8 mouse cellular contexts compared by ENCODE assay signal in genomic region chr7:118517819-118518218, GRCm38 (mm10). TPM values are rescaled to one million over a fixed set of nuclear protein-coding genes. Genes with fewer than 3 reads are reported as not detected.
DNase-seq lines count a peak whose midpoint lies in the region; ATAC-seq and TF ChIP-seq lines count a peak whose summit lies in the region.
"Had no signal": no experiment of that assay in that cellular context is flagged by ENCODE, and none has a peak within 500 bp of the region (broad histone marks: within the 10 kb centered on the region; RNA-seq: fewer than 3 reads in every experiment).

No protein-coding gene starts in this region.

- no peaks in the 10 kb centered on the region for H3K36me3 ChIP-seq in midbrain, embryonic 11.5 days (ENCODE audit: control insufficient read depth, insufficient read depth, low read length)
- H3K36me3 ChIP-seq in midbrain, embryonic 16.5 days (ENCODE audit: control insufficient read depth, insufficient read depth, low read length), result no peaks in the 10 kb centered on the region
- H3K36me3 ChIP-seq in embryonic facial prominence, embryonic 14.5 days (ENCODE audit: control insufficient read depth, insufficient read depth, low read length), result 0 out of 2 replicates have a peak, but pooled peaks cover 6% of the 10 kb centered on the region
- no peaks in the 10 kb centered on the region for H3K36me3 ChIP-seq in lung, embryonic 14.5 days (ENCODE audit: insufficient read depth)
- no peaks in the 10 kb centered on the region for H3K36me3 ChIP-seq in stomach, embryonic 15.5 days

- peak; percentile 61; the same call in 1 of the 2 replicates for ATAC-seq in midbrain, embryonic 11.5 days (ENCODE audit: low FRiP score)
- no peak for ATAC-seq in midbrain, embryonic 16.5 days
- peak; percentile 19; the same call in 1 of the 2 replicates for ATAC-seq in embryonic facial prominence, embryonic 14.5 days (ENCODE audit: low read depth)
- peak; percentile 32; the same call in 1 of the 2 replicates for ATAC-seq in lung, embryonic 14.5 days (ENCODE audit: insufficient read depth)
- 0 out of 2 replicates have a peak, but pooled peaks have one; percentile 15 for ATAC-seq in stomach, embryonic 15.5 days (ENCODE audit: insufficient read depth, low FRiP score, low read depth)

- no peaks in the 10 kb centered on the region for H3K27me3 ChIP-seq in midbrain, embryonic 11.5 days (ENCODE audit: control insufficient read depth, insufficient read depth, low read length)
- no peaks in the 10 kb centered on the region for H3K27me3 ChIP-seq in midbrain, embryonic 16.5 days (ENCODE audit: control insufficient read depth, insufficient read depth, low read depth, low read length)
- no peaks in the 10 kb centered on the region for H3K27me3 ChIP-seq in embryonic facial prominence, embryonic 14.5 days (replicated peaks; ENCODE audit: control insufficient read depth, insufficient read depth, low read length)
- H3K27me3 ChIP-seq in lung, embryonic 14.5 days (ENCODE audit: insufficient read depth, low read length), result no peaks in the 10 kb centered on the region
- H3K27me3 ChIP-seq in stomach, embryonic 15.5 days (replicated peaks), result no peaks in the 10 kb centered on the region

- H3K4me3 ChIP-seq in midbrain, embryonic 11.5 days (ENCODE audit: low read depth, low read length), result no peak overlapping the region
- no peak overlapping the region for H3K4me3 ChIP-seq in midbrain, embryonic 16.5 days (ENCODE audit: low read depth, low read length)
- no peak overlapping the region for H3K4me3 ChIP-seq in embryonic facial prominence, embryonic 14.5 days (ENCODE audit: low read depth, low read length)
- H3K4me3 ChIP-seq in lung, embryonic 14.5 days (ENCODE audit: low read depth, low read length), result no peak overlapping the region
- H3K4me3 ChIP-seq in stomach, embryonic 15.5 days (replicated peaks), result no peak overlapping the region
- H3K4me3 ChIP-seq: heart, embryonic 13.5 days had no signal

- H3K9ac ChIP-seq in midbrain, embryonic 11.5 days (ENCODE audit: low read length), result no peak overlapping the region
- H3K9ac ChIP-seq in midbrain, embryonic 16.5 days (ENCODE audit: low read depth, low read length), result no peak overlapping the region
- no peak overlapping the region for H3K9ac ChIP-seq in embryonic facial prominence, embryonic 14.5 days (ENCODE audit: low read depth, low read length)
- no peak overlapping the region for H3K9ac ChIP-seq in lung, embryonic 14.5 days
- no peak overlapping the region for H3K9ac ChIP-seq in stomach, embryonic 15.5 days

- H3K9me3 ChIP-seq in midbrain, embryonic 11.5 days (ENCODE audit: control insufficient read depth, low read length), result no peaks in the 10 kb centered on the region
- no peaks in the 10 kb centered on the region for H3K9me3 ChIP-seq in midbrain, embryonic 16.5 days (replicated peaks; ENCODE audit: control insufficient read depth, low read length, poor library complexity, severe bottlenecking)
- H3K9me3 ChIP-seq in embryonic facial prominence, embryonic 14.5 days (ENCODE audit: control insufficient read depth, low read length), result no peaks in the 10 kb centered on the region
- no peaks in the 10 kb centered on the region for H3K9me3 ChIP-seq in lung, embryonic 14.5 days (ENCODE audit: low read depth, low read length)
- H3K9me3 ChIP-seq in stomach, embryonic 15.5 days, result no peaks in the 10 kb centered on the region
- H3K9me3 ChIP-seq: heart, embryonic 13.5 days had no signal

- H3K4me1 ChIP-seq in midbrain, embryonic 11.5 days (ENCODE audit: control insufficient read depth, insufficient read depth, low read length), result no peaks in the 10 kb centered on the region
- H3K4me1 ChIP-seq in midbrain, embryonic 16.5 days (ENCODE audit: control insufficient read depth, insufficient read depth, low read length), result no peaks in the 10 kb centered on the region
- no peaks in the 10 kb centered on the region for H3K4me1 ChIP-seq in embryonic facial prominence, embryonic 14.5 days (ENCODE audit: control insufficient read depth, insufficient read depth, low read length)
- no peaks in the 10 kb centered on the region for H3K4me1 ChIP-seq in lung, embryonic 14.5 days (ENCODE audit: insufficient read depth)
- H3K4me1 ChIP-seq in stomach, embryonic 15.5 days, result no peaks in the 10 kb centered on the region

- H3K4me2 ChIP-seq in midbrain, embryonic 11.5 days, result no peak overlapping the region
- no peak overlapping the region for H3K4me2 ChIP-seq in midbrain, embryonic 16.5 days (ENCODE audit: low read length)
- H3K4me2 ChIP-seq in embryonic facial prominence, embryonic 14.5 days (ENCODE audit: low read depth, low read length), result no peak overlapping the region
- no peak overlapping the region for H3K4me2 ChIP-seq in lung, embryonic 14.5 days
- H3K4me2 ChIP-seq in stomach, embryonic 15.5 days, result no peak overlapping the region
- H3K4me2 ChIP-seq: heart, embryonic 13.5 days had no signal

- WGBS in midbrain, embryonic 11.5 days, result 74% methylated on average over 2 of the region's 2 CpGs
- WGBS in midbrain, embryonic 16.5 days, result 72% methylated on average over 2 of the region's 2 CpGs
- WGBS in embryonic facial prominence, embryonic 14.5 days, result 71% methylated on average over 2 of the region's 2 CpGs
- 53% methylated on average over 2 of the region's 2 CpGs for whole genome bisulfite sequencing in lung, embryonic 14.5 days
- WGBS in stomach, embryonic 15.5 days, result 56% methylated on average over 2 of the region's 2 CpGs

- no peak overlapping the region for H3K27ac ChIP-seq in midbrain, embryonic 11.5 days (ENCODE audit: low read depth, low read length)
- H3K27ac ChIP-seq in midbrain, embryonic 16.5 days (ENCODE audit: low read length), result no peak overlapping the region
- no peak overlapping the region for H3K27ac ChIP-seq in embryonic facial prominence, embryonic 14.5 days (replicated peaks; ENCODE audit: low read depth, low read length)
- H3K27ac ChIP-seq in lung, embryonic 14.5 days (ENCODE audit: low read depth), result no peak overlapping the region
- no peak overlapping the region for H3K27ac ChIP-seq in stomach, embryonic 15.5 days
- H3K27ac ChIP-seq: heart, embryonic 13.5 days had no signal

- DNase-seq in midbrain, embryonic 11.5 days (ENCODE audit: low spot score, missing footprints), result peak; percentile 87
- DNase-seq in embryonic facial prominence, embryonic 14.5 days (ENCODE audit: low spot score), result peak; percentile 10
- DNase-seq in lung, embryonic 14.5 days, result peak; percentile 49
- DNase-seq in spleen, postnatal 36 days (ENCODE audit: low spot score in 2 of 2), result no peak
- no peak for DNase-seq in urinary bladder, postnatal 10 days (ENCODE audit: low spot score)

- TF ChIP-seq CTCF in lung, embryonic 14.5 days (IDR thresholded peaks at IDR 0.05; ENCODE audit: low read depth), result peak; percentile 74

RNA-seq across cellular contexts. Expression of gene Coq7, which starts 15.3 kb away (rescaled TPM):
- polyA plus RNA-seq in midbrain, embryonic 11.5 days (2014; fragmentation: Nextera tagmentation; extraction: Ambion mirVana), result 99.6 and 111 TPM in 2 replicates
- 79.8 and 81.4 TPM in 2 replicates for polyA plus RNA-seq in midbrain, embryonic 16.5 days (2015; fragmentation: Nextera tagmentation; extraction: Ambion mirVana)
- polyA plus RNA-seq in embryonic facial prominence, embryonic 14.5 days (2014; fragmentation: Nextera tagmentation; extraction: Ambion mirVana), result 98.7 and 100 TPM in 2 replicates
- polyA plus RNA-seq in lung, embryonic 14.5 days (2014; fragmentation: Nextera tagmentation; extraction: Ambion mirVana), result 117 and 132 TPM in 2 replicates
- 105 and 113 TPM in 2 replicates for polyA plus RNA-seq in stomach, embryonic 15.5 days (2015; fragmentation: Nextera tagmentation; extraction: Ambion mirVana)

RNA-seq across cellular contexts. Expression of gene Itpripl2, which starts 26.0 kb away (rescaled TPM):
- 0.72 and 0.77 TPM in 2 replicates for polyA plus RNA-seq in midbrain, embryonic 11.5 days (2014; fragmentation: Nextera tagmentation; extraction: Ambion mirVana)
- 0.39 and 0.75 TPM in 2 replicates for polyA plus RNA-seq in midbrain, embryonic 16.5 days (2015; fragmentation: Nextera tagmentation; extraction: Ambion mirVana)
- 5.0 TPM in 2 replicates for polyA plus RNA-seq in embryonic facial prominence, embryonic 14.5 days (2014; fragmentation: Nextera tagmentation; extraction: Ambion mirVana)
- 4.0 and 4.1 TPM in 2 replicates for polyA plus RNA-seq in lung, embryonic 14.5 days (2014; fragmentation: Nextera tagmentation; extraction: Ambion mirVana)
- 6.2 and 6.4 TPM in 2 replicates for polyA plus RNA-seq in stomach, embryonic 15.5 days (2015; fragmentation: Nextera tagmentation; extraction: Ambion mirVana)

Comparison
In these comparisons a context has a peak if more than half of its experiments do, and no peak if none do; other contexts are left out.
1. DNase-seq: peak in midbrain, embryonic 11.5 days (single experiment), embryonic facial prominence, embryonic 14.5 days (single experiment) and lung, embryonic 14.5 days (single experiment); none in spleen, postnatal 36 days (0 of 2) and urinary bladder, postnatal 10 days (single experiment).